Mouse (Mus musculus) regulatory T cell (primary cell): ENCODE results near the gene Prr29.
"Not testable (repeated sequence)": the region's sequence is repeated elsewhere in the genome, so short reads cannot be mapped to it uniquely, and the experiment has no call there.

Experiments
- in situ Hi-C: fragments of 300-600 bp; cut with MboI, MseI; formaldehyde crosslinking; loops from one replicate; pipeline ENCODE4 v1.15.1; 2025; ENCODE audit warnings: high pct_unique_total_duplicates

Prr29 gene

DNA sequence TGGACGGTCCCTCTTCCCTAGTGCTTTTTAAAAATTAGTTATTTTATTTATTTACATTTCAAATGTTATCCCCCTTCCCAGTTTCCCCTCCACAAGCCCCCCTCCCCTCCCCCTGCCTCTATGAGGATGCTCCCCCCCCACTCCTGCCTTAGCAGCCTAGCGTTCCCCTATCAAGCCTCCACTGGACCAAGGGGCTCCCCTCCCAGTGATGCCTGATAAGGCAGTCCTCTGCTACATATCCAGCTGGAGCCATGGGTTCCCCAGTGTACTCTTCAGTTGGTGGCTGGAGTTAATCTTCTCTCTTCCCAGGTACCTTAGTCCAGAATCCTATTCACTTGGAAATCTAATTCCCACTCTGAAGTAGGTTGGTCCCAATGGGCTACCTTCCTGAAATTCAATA is 28.8 kb downstream of the Prr29 start:
- in situ Hi-C loops = not testable (repeated sequence)

DNA sequence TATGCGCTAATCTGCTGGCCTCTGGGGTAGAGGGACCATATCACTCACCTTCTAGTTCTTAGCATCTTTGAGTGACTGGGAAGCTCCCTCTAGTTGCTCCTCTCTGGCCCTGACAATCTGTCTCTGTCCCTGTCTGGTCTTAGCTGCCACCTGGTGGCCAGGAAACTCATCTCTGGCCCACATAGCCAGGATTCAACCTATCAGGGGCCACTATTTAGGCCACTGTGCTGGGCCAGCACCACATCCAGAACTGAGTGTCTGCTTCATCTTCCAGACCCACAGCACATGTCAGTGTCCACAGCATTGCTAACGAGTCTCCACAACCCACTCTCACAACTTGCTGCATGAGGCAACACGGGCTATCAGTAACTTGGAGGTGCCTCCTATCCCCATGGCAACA is 32.4 kb downstream of the Prr29 start:
- in situ Hi-C loops = no loop called here

DNA sequence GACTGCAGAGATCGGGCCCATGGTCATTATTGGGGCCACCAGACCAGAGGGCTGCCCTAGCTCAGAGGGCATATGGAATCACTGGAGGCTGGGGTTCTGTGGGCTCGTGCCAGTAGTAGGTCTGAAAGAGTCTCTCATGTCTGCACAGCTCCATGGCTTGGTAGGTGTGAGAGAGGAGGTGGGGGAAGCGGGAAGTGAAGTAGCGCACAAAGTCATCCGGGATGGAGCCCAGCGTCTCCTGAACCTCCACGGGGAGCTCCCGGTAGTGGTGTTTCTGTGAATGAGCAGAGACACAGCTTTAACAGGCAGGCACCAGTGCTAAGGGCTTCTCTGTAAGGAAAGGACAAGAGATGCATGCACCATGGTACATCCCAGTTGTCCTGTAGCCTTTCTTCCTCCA is 33.2 kb downstream of the Prr29 start:
- in situ Hi-C loops = no loop called here

DNA sequence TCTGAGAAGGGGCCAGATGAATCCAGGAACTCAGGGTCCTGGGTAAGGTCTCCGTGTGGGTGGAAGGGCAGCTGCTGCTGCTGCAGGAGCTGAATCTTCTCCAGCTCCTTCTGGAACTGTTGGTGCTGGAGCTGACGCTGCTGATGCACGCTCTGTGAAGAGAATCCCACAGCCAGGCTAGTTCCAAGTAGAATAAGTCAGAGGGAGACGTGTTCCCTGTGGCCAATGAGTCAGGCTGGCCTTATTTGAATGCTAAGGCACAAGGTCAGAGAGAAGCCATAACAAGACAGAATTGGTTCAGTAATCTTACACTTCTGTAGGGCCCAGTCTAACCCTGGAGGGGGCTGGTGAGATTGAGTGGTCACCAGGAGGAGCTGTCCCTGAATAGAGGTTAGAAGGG is 44.7 kb downstream of the Prr29 start:
- in situ Hi-C loops = no loop called here

DNA sequence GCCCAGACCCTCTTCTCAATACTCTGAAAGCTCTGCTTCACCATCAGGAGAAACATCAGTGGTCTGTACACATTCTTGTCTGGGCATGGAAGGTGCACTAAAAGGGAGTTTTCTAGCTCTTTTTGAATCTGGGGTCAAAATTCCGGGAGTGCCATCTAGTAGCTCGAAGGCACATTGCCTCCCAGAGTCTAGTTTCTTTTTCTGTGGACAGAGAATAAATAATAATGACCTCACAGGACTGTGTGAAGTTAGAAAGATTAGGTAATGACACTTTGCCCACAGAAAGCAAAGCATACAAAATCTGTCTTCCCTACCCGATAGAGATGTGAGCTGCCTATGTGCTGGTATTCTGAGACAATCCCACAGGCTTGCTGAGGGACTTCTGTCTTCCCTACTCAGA is 45.2 kb downstream of the Prr29 start:
- in situ Hi-C loops = no loop called here

DNA sequence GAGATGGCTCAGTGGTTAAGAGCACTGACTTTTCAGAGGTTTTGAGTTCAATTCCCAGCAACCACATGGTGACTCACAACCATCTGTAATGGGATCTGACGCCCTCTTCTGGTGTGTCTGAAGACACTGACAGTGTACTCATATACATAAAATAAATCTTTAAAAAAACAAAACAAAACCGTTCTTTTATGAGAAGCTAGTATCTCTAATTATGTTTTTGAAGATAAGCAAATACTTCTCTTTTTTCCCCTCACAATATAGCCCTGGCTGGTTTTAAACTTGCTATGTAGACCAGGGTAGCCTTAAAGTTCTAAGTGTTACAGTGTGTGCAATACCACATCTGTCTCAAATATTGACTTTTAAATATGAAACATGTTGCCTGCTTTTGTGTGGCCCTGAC is 45.9 kb downstream of the Prr29 start:
- in situ Hi-C loops = no loop called here

DNA sequence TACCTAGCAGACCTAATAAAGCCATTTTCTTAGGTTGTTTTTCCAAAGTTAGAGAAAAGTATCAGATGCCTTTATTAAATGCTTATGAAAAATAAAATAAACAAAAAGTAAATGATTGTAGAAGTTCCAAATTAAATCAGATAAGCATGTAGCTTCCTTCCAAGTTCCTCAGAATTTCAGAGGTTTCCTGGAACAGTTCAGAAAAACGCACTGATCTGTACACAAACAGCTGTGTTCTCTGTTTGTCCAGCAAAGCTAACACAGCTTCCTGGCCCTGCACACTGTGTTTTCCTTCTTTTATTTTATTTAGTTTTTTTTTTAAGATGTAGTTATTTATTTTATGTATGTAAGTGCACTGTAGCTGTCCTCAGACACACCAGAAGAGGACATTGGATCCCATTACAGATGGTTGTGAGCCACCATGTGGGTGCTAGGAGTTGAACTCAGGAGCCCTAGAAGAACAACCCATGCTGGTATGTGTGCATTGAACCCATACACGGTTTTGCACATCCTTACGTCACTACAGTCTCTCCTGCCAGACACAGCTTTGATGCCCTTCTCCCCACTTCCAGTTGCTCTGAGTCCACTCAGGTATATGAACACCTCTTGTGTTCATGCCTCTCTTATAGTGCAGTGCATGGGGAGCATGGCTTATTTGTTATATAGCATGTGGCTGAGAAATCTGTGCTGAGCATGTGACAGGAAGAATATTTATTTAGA is 47.5 kb downstream of the Prr29 start:
- in situ Hi-C loops = no loop called here

DNA sequence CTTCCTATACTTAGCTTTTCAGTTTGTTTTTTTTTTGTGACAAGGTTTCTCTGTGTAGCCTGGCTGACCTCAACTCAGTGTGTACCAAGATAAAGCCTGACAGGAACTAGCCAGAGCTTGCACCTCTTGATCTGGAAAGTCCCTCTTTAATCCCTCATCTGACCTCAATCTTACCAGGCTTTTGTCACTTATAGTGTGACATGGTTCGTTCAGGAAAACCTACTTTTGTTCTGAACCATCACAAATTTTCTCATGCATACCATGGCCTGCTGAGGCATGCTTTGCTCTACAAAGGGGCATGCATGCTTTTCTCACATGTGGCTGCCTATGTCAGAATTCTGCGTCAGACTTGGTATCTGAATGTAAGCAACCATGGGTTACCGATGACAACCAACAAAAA is 51.1 kb downstream of the Prr29 start:
- in situ Hi-C loops = loop anchor here (5.0 kb wide), 2 partner anchors 76 to 211 kb away; no protein-coding TSS in a partner anchor

DNA sequence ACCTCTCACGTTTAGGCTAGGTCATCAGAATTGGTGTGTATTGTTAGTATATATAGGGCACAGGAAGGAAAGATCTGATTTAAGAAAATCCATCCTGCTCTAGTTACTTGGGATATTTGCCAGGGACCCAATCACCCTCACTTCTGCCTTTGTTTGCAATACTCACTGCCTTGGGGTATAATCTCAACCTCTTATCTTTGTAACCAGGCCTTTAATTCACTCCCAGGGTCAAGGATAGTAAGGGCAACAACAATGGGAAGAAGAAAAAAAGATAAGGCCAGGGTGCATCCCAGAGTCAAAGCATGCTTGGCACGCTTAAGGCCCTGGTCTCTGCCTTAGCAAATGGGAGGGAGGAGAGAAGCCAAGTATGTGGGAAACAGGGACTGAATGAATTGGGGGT is 52.6 kb downstream of the Prr29 start:
- in situ Hi-C loops = loop anchor here (5.0 kb wide), 2 partner anchors 74 to 209 kb away; no protein-coding TSS in a partner anchor

DNA sequence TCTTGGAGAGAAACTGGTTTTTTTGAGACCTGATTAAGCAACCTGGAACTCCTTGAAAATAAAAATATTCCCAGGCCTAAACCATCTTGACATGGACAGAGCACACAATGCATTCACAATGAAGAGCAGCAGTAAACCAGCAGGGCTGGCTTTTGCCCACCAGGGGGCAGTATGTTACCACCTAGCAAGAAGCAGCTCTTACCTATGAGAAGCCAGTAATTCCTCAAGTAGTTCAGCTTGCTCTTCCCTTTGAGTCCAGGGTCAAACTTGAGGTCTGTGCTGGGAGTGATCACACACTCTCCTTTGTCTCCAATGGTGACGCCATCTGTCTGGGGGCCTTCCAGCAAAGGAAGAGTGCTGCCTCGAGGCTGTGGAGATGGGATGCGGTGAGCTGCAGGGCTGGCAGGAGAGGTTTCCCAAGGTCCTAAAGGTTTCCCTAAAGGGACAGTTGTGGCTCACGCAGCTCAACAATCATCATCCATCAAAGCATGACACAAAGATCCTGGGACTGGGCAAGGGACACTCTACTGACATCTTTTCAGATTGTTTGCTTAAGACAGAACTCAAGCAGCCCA is 53.4 kb downstream of the Prr29 start:
- in situ Hi-C loops = loop anchor here (5.0 kb wide), 2 partner anchors 74 to 209 kb away; no protein-coding TSS in a partner anchor

DNA sequence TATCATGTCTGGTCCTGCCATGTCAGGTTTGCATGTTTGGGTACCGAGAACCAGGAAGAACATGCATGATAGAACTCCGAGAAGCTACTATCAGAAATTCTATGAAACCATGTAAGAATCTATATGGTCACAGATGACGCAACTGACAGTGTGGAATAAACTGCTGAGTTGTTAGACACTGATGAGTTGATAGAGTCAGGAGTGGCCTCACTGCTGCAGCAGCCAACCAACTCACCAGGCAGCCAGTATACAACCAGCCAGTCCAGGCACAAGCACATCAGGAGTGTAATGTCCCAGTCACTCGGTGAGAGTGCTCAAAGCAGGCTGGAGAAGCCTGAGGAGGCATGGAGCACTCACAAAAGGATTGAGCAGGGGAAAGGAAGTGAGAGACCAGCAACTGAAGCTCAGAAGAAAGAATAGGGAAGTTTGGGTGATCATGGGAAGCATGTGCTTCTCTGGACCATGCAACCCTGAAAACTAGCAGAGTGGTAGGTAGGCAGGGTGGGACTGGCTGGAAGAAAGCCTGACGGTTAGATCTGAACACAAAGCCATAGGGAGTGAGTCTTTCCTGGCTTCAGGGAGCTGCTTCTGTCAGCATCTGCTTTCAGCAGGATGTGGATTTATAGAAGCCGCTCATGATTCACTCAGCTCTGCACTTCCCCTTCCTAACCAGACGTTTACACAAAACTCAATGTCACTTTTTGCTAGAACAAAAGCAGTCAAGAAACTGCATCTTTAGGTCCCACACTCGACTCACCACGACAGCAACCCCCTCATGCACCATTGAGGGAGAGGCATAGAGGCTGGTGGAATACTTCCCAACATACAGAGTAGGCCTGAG is 54.2 kb downstream of the Prr29 start:
- in situ Hi-C loops = loop anchor here (5.0 kb wide), 2 partner anchors 73 to 208 kb away; no protein-coding TSS in a partner anchor

DNA sequence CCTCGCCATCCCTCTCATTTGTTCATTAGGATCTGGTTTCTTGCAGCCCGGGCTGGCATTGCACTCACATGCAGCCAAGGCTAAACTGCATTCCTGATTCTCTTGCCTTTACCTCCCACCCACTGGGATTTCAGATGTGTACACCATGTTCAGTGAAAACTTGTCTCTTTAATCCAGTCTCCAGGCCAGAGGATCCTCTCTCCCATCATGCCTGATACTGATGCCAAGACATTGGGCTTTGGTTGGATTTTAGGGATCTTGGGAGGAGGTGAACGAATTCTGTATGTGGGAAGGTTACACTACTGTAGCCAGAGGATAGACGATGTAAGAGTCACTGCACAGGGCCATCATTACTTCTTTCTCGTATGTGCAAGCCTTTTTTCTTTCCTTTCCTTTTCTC is 59.9 kb downstream of the Prr29 start:
- in situ Hi-C loops = no loop called here

DNA sequence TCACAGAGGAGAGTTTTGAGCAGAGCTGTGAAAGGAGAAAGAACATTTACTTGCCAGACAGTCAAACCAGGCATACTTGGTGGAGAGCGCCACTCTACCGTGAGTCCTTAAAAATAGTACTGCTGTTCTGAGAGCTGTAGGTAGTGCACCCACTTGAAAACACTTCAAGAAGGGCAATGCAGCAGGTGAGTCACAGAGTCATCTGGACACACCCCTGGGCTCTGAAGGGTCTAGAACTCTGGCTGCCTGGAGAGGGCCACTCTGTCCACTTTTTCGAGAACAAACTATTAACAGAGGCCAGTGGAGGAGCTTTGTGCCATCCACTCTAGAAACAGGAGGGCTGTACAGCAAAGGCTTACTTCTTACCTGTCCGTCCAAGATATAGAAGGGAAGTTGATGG is 61.2 kb downstream of the Prr29 start:
- in situ Hi-C loops = no loop called here
